Mouse (Mus musculus): ENCODE measurements around the gene AI467606.

DNA sequence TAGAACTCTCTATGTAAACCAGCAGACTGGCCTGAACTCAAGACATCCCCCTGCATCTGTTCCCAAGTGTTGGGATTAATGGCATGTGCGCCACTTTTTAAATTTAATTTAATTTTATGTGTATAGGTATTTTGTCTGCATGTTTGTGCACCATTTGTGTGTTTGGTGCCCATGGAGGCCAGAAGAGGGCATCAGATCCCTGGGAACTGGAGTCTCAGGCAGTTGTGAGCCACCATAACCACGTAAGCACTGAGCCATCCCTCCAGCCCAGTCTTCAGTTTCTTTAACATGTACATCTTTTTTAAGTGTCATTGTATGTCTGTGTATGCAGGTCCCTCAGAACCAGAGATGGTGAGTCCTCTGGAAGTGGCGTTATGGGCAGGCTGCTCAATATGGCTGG lies 13.5 kb upstream of the AI467606 start:
- TF ChIP-seq CTCF (IDR thresholded peaks at IDR 0.05; ENCODE audit: control insufficient read depth, insufficient read depth, insufficient replicate concordance, low read depth, low read length) (no peak), POLR2A (IDR thresholded peaks at IDR 0.05; ENCODE audit: control insufficient read depth, low read depth, low read length) (no peak)
